Mouse (Mus musculus) G1E-ER4 (cell line): ENCODE data around the gene Ncoa4. TPM values are rescaled to one million over a fixed set of nuclear protein-coding genes. Genes with fewer than 3 reads are reported as not detected.

Experiments
- GATA1 ChIP-seq: IDR thresholded peaks from one replicate; pipeline ENCODE4 v1.8.0; 2012; ENCODE audit warnings: low read length, inconsistent platforms
- polyA plus RNA-seq: library from polyadenylated mRNA; stranded (reverse); fragments of >175 nt; gene quantifications from 2 replicates; pipeline ENCODE4 v1.2.3, GENCODE M21; 2012

The Ncoa4 gene
- 2.5 and 3.7 TPM in 2 replicates for polyA plus RNA-seq

- TF ChIP-seq GATA1 = no peak
Observed at GRCm38 (mm10) chr14:32159690-32160246, at the start of gene Ncoa4. Gene Ncoa4 (plus strand): TSS chr14:32159865.

DNA sequence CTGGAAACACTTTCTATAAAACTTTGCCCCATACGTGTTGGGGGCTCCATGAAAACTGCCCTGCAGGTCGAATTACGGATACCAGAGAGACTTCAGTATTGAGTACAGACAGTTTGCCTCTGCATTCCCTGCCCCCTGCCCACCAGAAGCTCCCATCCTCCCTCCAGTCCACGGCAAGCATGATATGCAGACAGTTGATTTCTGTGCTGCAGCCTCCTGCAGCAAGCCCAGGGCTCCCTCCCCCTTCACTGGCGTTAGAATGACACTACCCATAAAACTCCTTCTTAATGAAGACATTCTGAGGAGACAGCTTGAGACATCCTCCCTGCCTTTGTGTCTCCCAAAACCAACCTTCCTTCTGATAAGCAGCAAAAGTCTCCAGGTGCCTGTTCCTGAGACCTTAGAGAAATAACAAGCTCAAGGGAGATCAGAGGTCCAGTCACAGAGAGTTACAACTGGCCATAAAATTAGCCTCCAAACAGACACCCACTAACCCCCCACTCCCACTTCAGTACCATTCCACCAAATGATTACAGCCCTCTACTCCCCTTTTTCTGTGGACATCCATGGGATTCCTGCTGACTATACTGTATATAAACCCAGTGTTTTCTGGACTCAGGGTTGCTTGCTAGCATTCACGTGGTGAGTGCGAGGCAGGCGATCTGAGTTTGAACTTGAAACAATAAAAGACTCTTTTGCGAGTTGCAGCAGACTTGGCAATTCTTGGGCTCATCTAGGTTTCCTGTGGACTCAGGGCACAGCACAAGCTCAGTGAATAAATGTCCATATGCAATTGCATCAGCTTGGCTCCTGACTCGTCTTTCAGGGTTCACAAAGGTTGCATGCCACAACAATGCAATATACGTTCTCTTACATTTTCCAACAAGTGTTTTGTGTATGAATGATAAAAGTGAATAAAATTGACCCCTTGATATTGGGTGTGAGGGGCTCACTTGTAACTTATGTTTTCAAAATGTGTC lies 38.4 kb upstream of the Ncoa4 start:
- no peak for TF ChIP-seq GATA1

DNA sequence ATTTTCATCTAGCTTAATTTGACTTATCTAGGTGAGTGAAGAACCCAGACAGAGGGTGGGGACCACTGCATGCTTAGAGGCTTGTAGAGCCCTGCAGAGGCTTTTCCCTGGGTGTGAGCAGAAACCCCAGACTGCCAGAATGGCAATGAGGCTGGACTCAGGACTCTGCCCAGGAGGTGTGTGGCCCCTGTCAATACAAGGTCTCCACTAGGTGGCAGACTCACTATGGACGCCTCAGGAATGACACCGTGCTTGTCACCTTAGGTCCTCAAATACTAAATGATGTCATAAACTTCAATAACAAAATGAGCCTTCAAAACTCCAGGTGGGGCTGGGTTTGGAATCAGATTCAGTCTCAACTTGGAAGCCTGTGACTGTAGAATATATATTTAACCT lies 37.7 kb upstream of the Ncoa4 start:
- no peak for TF ChIP-seq GATA1

DNA sequence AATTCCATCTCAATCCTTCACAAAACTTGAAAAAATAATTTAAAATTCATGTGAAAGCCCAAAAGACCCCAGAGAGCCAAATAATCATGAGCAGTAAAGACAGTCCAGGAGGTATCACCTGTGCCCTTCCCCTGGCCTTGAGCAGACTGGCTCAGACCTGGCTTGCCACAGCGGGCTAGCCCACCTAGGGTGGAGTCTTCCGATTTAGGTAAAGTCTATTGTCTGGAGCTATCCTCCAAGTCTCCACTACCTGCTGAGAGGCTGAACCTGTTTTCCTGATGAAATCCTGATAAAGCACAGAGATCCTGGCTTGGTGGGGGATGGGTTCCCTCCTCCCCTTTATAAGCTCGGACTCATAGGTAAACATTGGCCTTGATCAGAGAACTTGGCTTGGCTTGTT lies 35.4 kb upstream of the Ncoa4 start:
- TF ChIP-seq GATA1 = no peak

- TF ChIP-seq GATA1 = no peak
Observed at GRCm38 (mm10) chr14:32128409-32128808, 31.3 kb upstream of the Ncoa4 start.

DNA sequence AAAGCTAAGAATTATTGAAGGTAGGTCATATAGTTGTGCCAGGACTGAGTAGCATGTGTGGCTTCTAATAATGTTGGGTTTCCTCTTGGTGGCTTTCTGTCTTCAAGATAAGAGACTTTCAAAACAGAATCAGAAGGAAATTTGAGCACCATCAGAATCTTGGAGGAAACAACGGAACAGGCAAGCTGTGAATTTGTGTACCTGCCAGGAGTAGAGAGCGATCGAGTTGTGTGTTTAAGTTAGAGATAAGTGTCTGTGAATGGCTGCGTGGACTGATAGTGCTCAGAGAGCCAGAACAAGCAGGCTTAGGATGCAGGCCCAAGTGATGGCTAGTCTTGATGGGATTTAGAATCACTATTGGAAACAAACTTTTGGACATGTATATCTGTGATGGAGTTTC lies 27.8 kb upstream of the Ncoa4 start:
- TF ChIP-seq GATA1 = peak; percentile 38

- peak; percentile 19 for TF ChIP-seq GATA1
Observed at GRCm38 (mm10) chr14:32134293-32134692, 25.4 kb upstream of the Ncoa4 start.

DNA sequence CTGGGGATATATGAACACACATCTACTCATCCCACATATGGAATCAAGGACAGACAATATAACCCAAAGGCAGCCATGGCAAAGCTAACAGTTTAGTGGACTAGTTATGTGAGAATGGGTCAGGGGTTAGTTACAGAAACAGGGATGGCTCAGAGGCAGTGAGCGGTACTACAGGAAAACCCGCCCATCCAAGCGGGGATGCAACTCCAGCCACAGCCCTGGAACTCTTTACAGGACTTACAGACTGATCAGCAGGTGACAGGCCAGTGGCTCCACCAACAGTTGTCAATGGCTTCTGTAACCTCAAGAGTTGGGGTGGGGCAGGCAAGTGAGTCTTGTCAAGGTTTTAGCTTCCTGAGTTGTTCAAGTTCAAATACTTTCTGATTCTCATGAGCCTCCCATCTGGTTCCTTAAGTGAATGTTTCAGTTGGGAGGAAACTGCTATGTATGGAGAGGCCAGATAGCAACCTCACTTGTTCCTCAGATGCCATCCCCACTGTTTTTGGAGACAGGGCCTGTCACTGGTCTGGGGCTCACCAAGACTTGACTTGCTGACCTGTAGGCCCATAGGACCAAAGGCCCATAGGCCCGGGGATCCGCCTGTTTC lies 19.2 kb upstream of the Ncoa4 start:
- TF ChIP-seq GATA1 = no peak

DNA sequence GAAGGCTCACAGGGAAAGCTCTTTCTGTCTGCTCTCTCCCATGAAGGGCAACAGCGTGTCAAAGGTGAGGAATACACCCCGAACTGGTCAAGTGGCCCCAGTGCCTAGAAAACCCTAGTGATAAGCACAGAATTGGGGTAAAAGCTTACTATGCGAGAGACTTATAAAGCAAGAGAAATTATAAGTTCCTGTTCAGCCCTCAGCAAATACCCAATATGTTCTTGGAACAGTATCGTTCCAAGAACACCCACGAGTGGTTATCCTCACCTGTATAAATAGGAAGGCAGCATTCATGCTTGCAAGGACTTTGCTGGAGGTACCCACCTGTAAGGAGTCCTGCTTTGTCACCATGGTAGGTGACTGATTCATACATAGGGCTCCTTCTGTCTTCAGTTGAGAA lies 17.9 kb upstream of the Ncoa4 start, which contains the start of gene Msmb:
Gene Msmb (plus strand): TSS at position 301 of the 400 bp plus-strand sequence.
- no peak for TF ChIP-seq GATA1

DNA sequence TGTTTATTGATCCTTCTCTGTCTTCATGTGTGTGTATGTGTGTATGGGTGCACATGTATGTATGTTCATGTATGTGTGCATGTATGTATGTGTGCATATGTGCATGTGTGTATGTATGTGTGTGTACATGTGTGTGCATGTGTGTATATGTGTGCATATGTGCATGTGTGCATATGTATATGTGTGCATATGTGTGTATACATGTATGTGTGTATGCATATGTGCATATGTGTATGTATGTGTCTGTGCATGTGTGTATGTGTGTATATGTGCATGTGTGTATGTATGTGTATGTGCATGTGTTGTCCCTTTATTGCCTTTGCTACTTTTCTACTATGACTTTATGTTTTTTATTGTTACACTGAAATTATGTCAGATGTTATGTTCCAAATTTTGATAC lies 14.9 kb upstream of the Ncoa4 start:
- TF ChIP-seq GATA1 = no peak

DNA sequence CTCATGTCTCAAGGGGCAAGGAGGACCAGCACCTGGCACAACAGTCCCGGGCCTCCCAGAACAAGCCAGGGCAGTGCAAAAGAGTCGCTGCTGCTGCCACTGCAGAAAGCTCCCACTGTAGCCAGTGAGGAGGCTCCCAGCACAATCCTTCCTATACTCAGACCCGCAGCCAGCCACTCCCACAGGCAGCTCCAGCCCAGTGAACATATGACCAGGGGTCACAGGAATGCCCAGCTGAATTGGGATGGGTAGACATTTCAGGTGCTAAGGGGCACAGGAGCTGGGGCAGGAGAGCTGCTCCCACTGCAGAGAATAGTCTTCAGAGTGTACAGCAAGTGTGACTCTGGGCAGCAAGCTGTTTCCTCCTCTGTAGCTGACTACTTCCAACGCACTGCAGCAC lies 14.3 kb upstream of the Ncoa4 start:
- no peak for TF ChIP-seq GATA1

DNA sequence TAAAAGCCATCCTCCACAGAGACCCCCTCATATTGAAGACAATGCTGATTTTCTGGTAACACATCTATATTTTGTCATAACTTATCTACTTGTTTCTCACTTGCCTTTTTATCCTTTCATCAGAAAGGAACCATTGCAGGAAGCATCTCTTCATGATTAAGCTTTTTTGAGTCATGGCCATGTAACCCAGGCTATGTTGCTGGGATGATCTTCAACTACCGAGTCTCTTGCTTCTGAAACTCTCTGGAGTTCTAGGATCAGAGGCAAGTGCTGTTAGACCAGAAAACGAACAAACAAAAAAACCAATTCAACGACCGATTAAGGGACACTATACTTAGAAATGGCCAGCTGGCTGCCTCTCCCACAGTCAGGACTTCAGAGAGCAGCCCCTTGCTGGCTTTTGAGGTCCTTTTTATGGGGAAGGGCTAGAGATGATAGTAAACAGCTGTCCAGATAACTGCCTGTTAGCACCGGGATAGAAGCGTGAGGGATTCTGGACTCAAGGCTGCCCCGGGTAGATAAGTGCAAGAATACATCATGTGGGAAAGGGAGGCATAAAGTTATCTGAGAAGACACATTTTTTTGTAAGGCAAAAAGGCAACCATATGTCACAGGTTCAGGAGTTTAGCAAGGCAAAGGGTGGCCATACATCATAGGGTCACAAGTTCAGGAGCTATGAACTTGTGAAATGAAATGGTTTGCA lies 13.7 kb upstream of the Ncoa4 start:
- TF ChIP-seq GATA1 = peak; percentile 96

DNA sequence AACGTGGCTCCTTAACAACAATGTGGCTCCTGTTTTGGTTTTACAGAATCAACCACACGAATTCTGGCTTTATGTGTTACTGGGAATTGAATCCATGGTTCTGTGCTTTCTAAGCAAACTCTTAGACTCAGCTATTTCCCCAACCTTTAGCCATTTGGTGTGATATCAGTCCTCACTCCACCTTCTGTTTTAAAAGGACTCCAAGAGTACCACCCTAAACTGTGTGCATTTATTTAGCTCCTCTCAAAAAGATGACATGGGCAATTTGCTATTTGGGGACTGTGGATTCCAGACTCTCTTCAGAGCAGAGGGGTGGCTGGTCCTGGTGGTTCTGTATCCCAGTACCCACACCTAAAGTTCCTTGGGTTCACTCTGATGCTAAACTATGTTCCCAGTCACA lies 13.1 kb upstream of the Ncoa4 start:
- no peak for TF ChIP-seq GATA1

DNA sequence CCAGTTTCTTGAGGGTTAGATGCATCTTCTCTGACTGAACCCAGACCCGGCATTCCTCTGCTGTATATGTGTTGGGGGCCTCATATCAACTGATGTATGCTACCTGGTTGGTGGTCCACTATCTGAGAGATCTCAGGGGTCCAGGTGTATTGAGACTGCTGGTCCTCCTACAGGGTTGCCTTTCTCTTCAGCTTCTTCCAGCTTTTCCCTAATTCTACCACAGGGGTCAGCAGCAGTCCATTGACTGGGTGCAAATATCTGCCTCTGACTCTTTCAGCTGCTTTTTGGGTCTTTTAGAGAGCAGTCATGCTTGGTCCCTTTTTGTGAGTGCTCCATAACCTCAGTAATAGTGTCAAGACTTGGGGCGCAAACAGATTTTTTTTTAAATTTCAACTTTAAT lies 8.8 kb upstream of the Ncoa4 start:
- no peak for TF ChIP-seq GATA1

DNA sequence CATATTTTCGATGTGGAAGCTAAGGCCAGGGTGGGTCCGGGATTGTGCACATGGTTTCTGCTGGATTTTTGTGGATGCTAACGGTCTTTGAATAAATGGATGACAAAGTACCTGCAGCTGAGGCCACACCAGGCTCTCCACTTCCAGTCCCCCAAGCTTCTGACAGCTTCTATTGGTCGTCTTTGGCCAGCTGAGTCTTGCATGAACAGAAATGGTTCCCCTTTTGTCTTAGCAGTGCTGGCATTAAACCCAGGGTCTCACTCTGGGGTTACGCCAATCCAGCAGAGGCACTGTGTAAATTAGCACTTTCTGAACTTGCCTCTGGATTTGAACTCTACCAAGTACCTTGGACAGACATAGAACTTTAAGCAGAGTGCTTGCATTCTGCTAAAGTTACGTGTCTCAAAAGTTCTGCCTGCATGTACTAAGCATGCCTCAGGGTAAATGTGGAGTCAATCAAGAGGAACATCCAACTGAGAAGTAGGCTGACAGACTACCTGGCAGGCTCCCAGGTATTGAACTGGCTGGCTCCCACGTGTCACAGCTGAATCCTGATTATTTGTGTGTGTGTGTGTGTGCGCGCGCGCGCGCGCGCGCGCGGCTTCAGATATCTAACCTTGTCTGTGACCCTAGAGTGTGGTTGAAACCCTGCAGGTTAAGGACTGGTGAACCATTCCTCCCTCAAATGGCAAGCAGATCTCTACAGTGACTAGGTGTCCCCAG lies 7.3 kb upstream of the Ncoa4 start:
- no peak for TF ChIP-seq GATA1
